Mouse (Mus musculus) lung, postnatal 0 days (tissue): ENCODE results near the gene Gm10181. TPM values are rescaled to one million over a fixed set of nuclear protein-coding genes. Genes with fewer than 3 reads are reported as not detected.

Experiments
- ATAC-seq: fragments of 200-750 bp; cut with Nextera tagmentation; 2 replicates; pipeline ENCODE4 v1.8.0; 2017; ENCODE audit warnings: moderate library complexity
- DNase-seq: peaks from one replicate; pipeline ENCODE4 v3.0.0-alpha.2; 2016; ENCODE audit warnings: low spot score
- H3K27ac ChIP-seq: fragments of 300-500 bp; sonication (generic); 2 replicates; pipeline ENCODE4 v1.5.1; 2014; ENCODE audit warnings: antibody characterized with exemption, mild to moderate bottlenecking, low read length, mixed read lengths
- H3K27me3 ChIP-seq: fragments of 300-500 bp; sonication (generic); replicated peaks from 2 replicates; pipeline ENCODE4 v1.6.1; 2014; ENCODE audit warnings: low read length, mixed read lengths; ENCODE audit not compliant: insufficient read depth
- H3K36me3 ChIP-seq: fragments of 300-500 bp; sonication (generic); 2 replicates; pipeline ENCODE4 v1.6.1; 2014; ENCODE audit warnings: low read length, mixed read lengths; ENCODE audit not compliant: insufficient read depth
- H3K4me1 ChIP-seq: fragments of 300-500 bp; sonication (generic); 2 replicates; pipeline ENCODE4 v1.6.1; 2014; ENCODE audit warnings: antibody characterized with exemption, low read depth, low read length, mixed read lengths; ENCODE audit not compliant: insufficient read depth
- H3K4me2 ChIP-seq: fragments of 300-500 bp; sonication (generic); replicated peaks from 2 replicates; pipeline ENCODE4 v1.6.1; 2014; ENCODE audit warnings: low read depth, mild to moderate bottlenecking, low read length, moderate library complexity, mixed read lengths
- H3K4me3 ChIP-seq: fragments of 300-500 bp; sonication (generic); 2 replicates; pipeline ENCODE4 v1.5.1; 2014; ENCODE audit warnings: low read depth, low read length
- H3K9ac ChIP-seq: fragments of 300-500 bp; sonication (generic); replicated peaks from 2 replicates; pipeline ENCODE4 v1.6.1; 2014; ENCODE audit warnings: low read depth, mild to moderate bottlenecking
- H3K9me3 ChIP-seq: fragments of 300-500 bp; sonication (generic); 2 replicates; pipeline ENCODE4 v1.6.1; 2016; ENCODE audit warnings: low read length, mixed read lengths
- CTCF ChIP-seq: IDR thresholded peaks from 2 replicates; pipeline ENCODE4 v1.5.1; 2016; ENCODE audit warnings: antibody characterized with exemption, mild to moderate bottlenecking
- EP300 ChIP-seq: IDR thresholded peaks from 2 replicates; pipeline ENCODE4 v1.6.1; 2016; ENCODE audit warnings: antibody characterized with exemption, mild to moderate bottlenecking, control low read depth
- WGBS: fragments of 180-500 bp; shearing (Covaris S2); extraction: QIAGEN DNeasy Blood & Tissue Kit; methylation state at CpG from one replicate; pipeline ENCODE4 v1.1.7; 2014; 5-methylcytosine and 5-hydroxymethylcytosine counted together
- polyA plus RNA-seq: library from polyadenylated mRNA; unstranded; fragments of >200 nt; fragmentation: Nextera tagmentation; extraction: Ambion mirVana; gene quantifications from 2 replicates; pipeline ENCODE4 v1.2.1, GENCODE M21; 2015

Gm10181 gene
- not detected in 2 replicates for polyA plus RNA-seq

GRCm38 (mm10) chr9:25089122-25089521 is at the start of gene Gm10181:
TSS of gene Gm10181 (plus strand) at chr9:25089422.
- WGBS: 54% methylated on average over 2 of the region's 2 CpGs

GRCm38 (mm10) chr9:25041665-25042064 is 47.6 kb upstream of the Gm10181 start:
- WGBS: 26% methylated on average over 6 of the region's 6 CpGs
- Histone ChIP-seq H3K27me3 (no peaks in the 10 kb centered on the region), H3K9ac (no peak overlapping the region), H3K36me3 (no peaks in the 10 kb centered on the region), H3K4me1 (no peaks in the 10 kb centered on the region), H3K9me3 (no peaks in the 10 kb centered on the region), H3K4me3 (no peak overlapping the region), H3K4me2 (no peak overlapping the region), H3K27ac (no peak overlapping the region)
- TF ChIP-seq CTCF (peak; percentile 80), EP300 (no peak)
- ATAC-seq (no peak), DNase-seq (peak; percentile 82)

More at GRCm38 (mm10) chr9:25089122-25089521, at the start of gene Gm10181:
- ATAC-seq (no peak), DNase-seq (no peak)
- Histone ChIP-seq H3K27me3 (no peaks in the 10 kb centered on the region), H3K4me1 (no peaks in the 10 kb centered on the region), H3K27ac (no peak within 1 kb of the TSS), H3K4me3 (no peak within 1 kb of the TSS), H3K36me3 (no peaks in the 10 kb centered on the region), H3K9ac (no peak within 1 kb of the TSS), H3K4me2 (no peak within 1 kb of the TSS), H3K9me3 (no peaks in the 10 kb centered on the region)
- no peak for TF ChIP-seq EP300
- TF ChIP-seq CTCF: no peak

GRCm38 (mm10) chr9:25042162-25043111 is 46.8 kb upstream of the Gm10181 start:
- TF ChIP-seq CTCF: no peak
- no peak for TF ChIP-seq EP300
- Histone ChIP-seq H3K4me3 (no peak overlapping the region), H3K9ac (no peak overlapping the region), H3K27ac (no peak overlapping the region), H3K36me3 (no peaks in the 10 kb centered on the region), H3K27me3 (no peaks in the 10 kb centered on the region), H3K9me3 (no peaks in the 10 kb centered on the region), H3K4me2 (no peak overlapping the region), H3K4me1 (no peaks in the 10 kb centered on the region)
- DNase-seq (no peak), ATAC-seq (no peak)
- 65% methylated on average over 15 of the region's 15 CpGs for WGBS

- DNase-seq (no peak), ATAC-seq (no peak)
- 83% methylated on average over 3 of the region's 3 CpGs for WGBS
- TF ChIP-seq CTCF (no peak), EP300 (no peak)
- Histone ChIP-seq H3K4me3 (no peak overlapping the region), H3K9ac (no peak overlapping the region), H3K27ac (no peak overlapping the region), H3K4me1 (no peaks in the 10 kb centered on the region), H3K4me2 (no peak overlapping the region), H3K36me3 (no peaks in the 10 kb centered on the region), H3K9me3 (no peaks in the 10 kb centered on the region), H3K27me3 (no peaks in the 10 kb centered on the region)
Observed at GRCm38 (mm10) chr9:25044325-25044724, 44.9 kb upstream of the Gm10181 start.

GRCm38 (mm10) chr9:25048289-25048688 is 40.9 kb upstream of the Gm10181 start:
- H3K27ac ChIP-seq: no peak overlapping the region
- H3K4me3 ChIP-seq: no peak overlapping the region
- no peaks in the 10 kb centered on the region for H3K27me3 ChIP-seq
- no peaks in the 10 kb centered on the region for H3K4me1 ChIP-seq
- no peak for TF ChIP-seq EP300
- no peak for TF ChIP-seq CTCF
- WGBS: 16% methylated on average over 2 of the region's 2 CpGs
- H3K9ac ChIP-seq: no peak overlapping the region
- DNase-seq: peak; percentile 17
- peak; percentile 44 for ATAC-seq
- H3K4me2 ChIP-seq: no peak overlapping the region
- no peaks in the 10 kb centered on the region for H3K9me3 ChIP-seq
- H3K36me3 ChIP-seq: no peaks in the 10 kb centered on the region

GRCm38 (mm10) chr9:25048940-25049339 is 40.3 kb upstream of the Gm10181 start:
- DNase-seq: no peak
- no peaks in the 10 kb centered on the region for H3K36me3 ChIP-seq
- H3K4me2 ChIP-seq: no peak overlapping the region
- no peak overlapping the region for H3K4me3 ChIP-seq
- no peak overlapping the region for H3K9ac ChIP-seq
- ATAC-seq: no peak
- H3K9me3 ChIP-seq: no peaks in the 10 kb centered on the region
- H3K27ac ChIP-seq: no peak overlapping the region
- TF ChIP-seq CTCF (no peak), EP300 (no peak)
- H3K27me3 ChIP-seq: no peaks in the 10 kb centered on the region
- no peaks in the 10 kb centered on the region for H3K4me1 ChIP-seq
- 58% methylated on average over 2 of the region's 2 CpGs for WGBS
